Mouse (Mus musculus): ENCODE data around the gene Robo2.

GRCm38 (mm10) chr16:74274596-74274995 lies 137.0 kb downstream of the Robo2 start:
- TF ChIP-seq POLR2A (IDR thresholded peaks at IDR 0.05; ENCODE audit: borderline replicate concordance, extremely low read depth, insufficient read depth, insufficient read length, poor library complexity, severe bottlenecking) (no peak), CTCF (IDR thresholded peaks at IDR 0.05; ENCODE audit: borderline replicate concordance, extremely low read depth, insufficient read depth, insufficient read length) (no peak)

All from brain, embryonic 14.5 days (tissue).